35 mouse cellular contexts compared by ENCODE assay signal in the genomic region with DNA sequence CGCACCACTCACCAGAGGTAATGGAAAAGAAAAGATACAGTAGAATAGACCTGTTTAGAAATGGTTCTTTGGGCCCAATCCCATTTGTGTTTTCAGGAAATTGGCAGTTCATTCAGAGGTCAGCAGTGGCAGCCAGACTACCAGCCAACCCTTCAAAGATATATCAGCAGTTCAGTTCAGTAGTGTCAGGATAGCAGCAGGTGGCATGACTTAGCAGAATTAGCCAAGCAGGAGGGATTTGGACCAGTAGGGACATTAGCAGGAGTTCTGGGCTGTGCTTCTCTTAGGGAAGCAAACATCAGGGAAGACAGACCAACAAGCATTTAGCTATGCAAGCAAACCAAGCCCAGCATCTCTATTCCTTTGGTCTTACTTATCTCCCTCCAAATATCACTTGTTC.
"Had no signal": no experiment of that assay in that cellular context is flagged by ENCODE, and none has a peak within 500 bp of the region (broad histone marks: within the 10 kb centered on the region; RNA-seq: fewer than 3 reads in every experiment).

No protein-coding gene starts in this region.

- H3K27me3 ChIP-seq: heart, embryonic 12.5 days; heart, embryonic 13.5 days; heart, embryonic 15.5 days; hindbrain, embryonic 12.5 days; hindbrain, embryonic 13.5 days; hindbrain, embryonic 15.5 days; intestine, embryonic 15.5 days; kidney, embryonic 15.5 days had no signal

- H3K4me1 ChIP-seq: heart, embryonic 10.5 days; heart, embryonic 12.5 days; heart, embryonic 13.5 days; heart, embryonic 15.5 days; hindbrain, embryonic 10.5 days; hindbrain, embryonic 12.5 days; hindbrain, embryonic 13.5 days; hindbrain, embryonic 15.5 days; intestine, embryonic 15.5 days; kidney, embryonic 15.5 days had no signal

- H3K4me3 ChIP-seq: heart, embryonic 10.5 days; heart, embryonic 12.5 days; heart, embryonic 13.5 days; heart, embryonic 15.5 days; hindbrain, embryonic 10.5 days; hindbrain, embryonic 12.5 days; hindbrain, embryonic 13.5 days; hindbrain, embryonic 15.5 days; intestine, embryonic 15.5 days; kidney, embryonic 15.5 days; layer of hippocampus, adult 2 months had no signal

- H3K36me3 ChIP-seq: heart, embryonic 10.5 days; heart, embryonic 12.5 days; heart, embryonic 13.5 days; heart, embryonic 15.5 days; hindbrain, embryonic 10.5 days; hindbrain, embryonic 12.5 days; hindbrain, embryonic 13.5 days; hindbrain, embryonic 15.5 days; intestine, embryonic 15.5 days; kidney, embryonic 15.5 days had no signal

- DNase-seq: heart, postnatal 10 days; heart, postnatal 14 days; heart, postnatal 36 days; heart, postnatal 4 days; kidney, adult 11 months; kidney, adult 18-20 months; kidney, adult 2 months; kidney, adult 8-10 months; kidney, adult 9 months; kidney, postnatal 10 days; kidney, postnatal 14 days; kidney, postnatal 25 days; kidney, postnatal 36 days; kidney, postnatal 4 days; layer of hippocampus, adult 9-11 months; layer of hippocampus, postnatal 36 days had no signal

- ATAC-seq: hindbrain, embryonic 16.5 days; hindbrain, postnatal 0 days; inflammation-experienced regulatory T-cells, adult 6 months; intestine, embryonic 15.5 days; intestine, embryonic 16.5 days; intestine, postnatal 0 days had no signal

- H3K9ac ChIP-seq: heart, embryonic 12.5 days; heart, embryonic 13.5 days; heart, embryonic 15.5 days; hindbrain, embryonic 12.5 days; hindbrain, embryonic 13.5 days; hindbrain, embryonic 14.5 days; hindbrain, embryonic 15.5 days; intestine, embryonic 15.5 days; kidney, embryonic 15.5 days had no signal

- H3K4me2 ChIP-seq: heart, embryonic 11.5 days; heart, embryonic 12.5 days; heart, embryonic 13.5 days; heart, embryonic 15.5 days; hindbrain, embryonic 12.5 days; hindbrain, embryonic 13.5 days; hindbrain, embryonic 14.5 days; hindbrain, embryonic 15.5 days; intestine, embryonic 15.5 days; kidney, embryonic 15.5 days had no signal

- H3K27ac ChIP-seq: heart, embryonic 10.5 days; heart, embryonic 13.5 days; heart, embryonic 15.5 days; hindbrain, embryonic 10.5 days; hindbrain, embryonic 12.5 days; hindbrain, embryonic 13.5 days; hindbrain, embryonic 14.5 days; hindbrain, embryonic 15.5 days; hindbrain, postnatal 0 days; intestine, embryonic 15.5 days; kidney, embryonic 15.5 days; kidney, postnatal 0 days; layer of hippocampus, adult 2 months had no signal

- H3K9me3 ChIP-seq: heart, embryonic 10.5 days; heart, embryonic 12.5 days; heart, embryonic 13.5 days; heart, embryonic 15.5 days; hindbrain, embryonic 10.5 days; hindbrain, embryonic 12.5 days; hindbrain, embryonic 13.5 days; hindbrain, embryonic 15.5 days; intestine, embryonic 15.5 days; kidney, embryonic 15.5 days had no signal
